Mouse (Mus musculus) limb, embryonic 15.5 days (tissue): ENCODE data around the gene Cyp4f18. TPM values are rescaled to one million over a fixed set of nuclear protein-coding genes. Genes with fewer than 3 reads are reported as not detected.

ENCODE experiments used
- ATAC-seq: fragments of 200-750 bp; cut with Nextera tagmentation; 2 replicates; pipeline ENCODE4 v1.8.0; 2017; ENCODE audit warnings: low read depth, moderate TSS enrichment; ENCODE audit not compliant: insufficient number of reproducible peaks, low FRiP score, low TSS enrichment
- H3K27ac ChIP-seq: fragments of 300-500 bp; sonication (generic); 2 replicates; pipeline ENCODE4 v1.5.1; 2015; ENCODE audit warnings: moderate library complexity, mild to moderate bottlenecking, inconsistent platforms
- H3K27me3 ChIP-seq: fragments of 300-500 bp; sonication (generic); 2 replicates; pipeline ENCODE4 v1.6.1; 2015; ENCODE audit warnings: inconsistent platforms
- H3K36me3 ChIP-seq: fragments of 300-500 bp; sonication (generic); 2 replicates; pipeline ENCODE4 v1.6.1; 2015; ENCODE audit warnings: inconsistent platforms
- H3K4me1 ChIP-seq: fragments of 300-500 bp; sonication (generic); 2 replicates; pipeline ENCODE4 v1.6.1; 2015; ENCODE audit warnings: inconsistent platforms
- H3K4me2 ChIP-seq: fragments of 300-500 bp; sonication (generic); 2 replicates; pipeline ENCODE4 v1.6.1; 2015; ENCODE audit warnings: mild to moderate bottlenecking, inconsistent platforms
- H3K4me3 ChIP-seq: fragments of 300-500 bp; sonication (generic); 2 replicates; pipeline ENCODE4 v1.5.1; 2015; ENCODE audit warnings: mild to moderate bottlenecking, inconsistent platforms
- H3K9ac ChIP-seq: fragments of 300-500 bp; sonication (generic); 2 replicates; pipeline ENCODE4 v1.6.1; 2015; ENCODE audit warnings: inconsistent platforms
- H3K9me3 ChIP-seq: fragments of 300-500 bp; sonication (generic); 2 replicates; pipeline ENCODE4 v1.6.1; 2016; ENCODE audit warnings: inconsistent platforms
- WGBS: fragments of 180-500 bp; shearing (Covaris S2); methylation state at CpG from one replicate; pipeline ENCODE4 v1.1.7; 2015; 5-methylcytosine and 5-hydroxymethylcytosine counted together
- polyA plus RNA-seq: library from polyadenylated mRNA; unstranded; fragments of >200 nt; fragmentation: Nextera tagmentation; extraction: Ambion mirVana; gene quantifications from 2 replicates; pipeline ENCODE4 v1.2.1, GENCODE M21; 2015

Gene Cyp4f18
- polyA plus RNA-seq, 1 experiment from 2014 or later: 1.2 TPM

DNA sequence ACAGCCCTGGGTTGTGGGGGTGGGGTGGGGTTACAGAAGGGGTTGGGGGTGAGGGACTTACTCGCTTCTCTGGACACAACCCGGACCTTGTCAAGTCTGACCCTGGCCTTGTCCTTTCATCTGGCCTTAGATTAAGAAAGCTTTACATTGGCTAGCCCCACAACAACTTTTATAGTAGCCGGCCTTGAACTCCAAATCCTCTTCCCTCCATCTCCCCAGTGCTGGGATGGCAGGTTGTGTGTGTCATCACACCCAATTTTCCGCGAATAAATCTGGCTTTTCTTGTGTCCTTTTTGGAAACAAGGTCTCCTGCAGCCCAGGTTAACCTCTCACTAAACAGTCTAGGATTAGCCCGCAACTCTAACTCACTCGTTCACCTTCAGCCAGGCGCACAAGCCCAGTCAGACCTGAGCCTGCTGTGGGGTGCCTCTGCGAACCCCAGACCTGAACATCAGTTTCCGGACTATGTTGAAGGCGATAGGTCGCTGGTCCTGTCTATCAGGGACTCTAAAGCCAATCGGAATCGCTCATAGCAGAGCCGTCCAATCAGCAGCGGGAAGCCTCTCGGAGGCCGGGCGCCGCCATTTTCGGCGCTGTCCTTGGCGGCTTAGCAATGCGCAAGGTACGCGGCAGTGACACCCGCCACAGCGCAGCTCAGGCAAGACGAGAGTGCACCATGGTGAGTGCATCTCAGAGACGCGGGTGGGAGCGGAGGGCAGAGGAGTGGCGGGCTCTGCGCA is 58.8 kb downstream of the Cyp4f18 start, which contains the start of gene Zfp961:
Gene Zfp961, plus strand, starts transcription at position 557 of the 740 bp plus-strand sequence.
- Histone ChIP-seq H3K27me3 (no peaks in the 10 kb centered on the region), H3K9ac (peak within 1 kb of the TSS; percentile 54), H3K4me1 (peaks cover 10% of the 10 kb centered on the region), H3K4me2 (peak within 1 kb of the TSS; percentile 59), H3K4me3 (peak within 1 kb of the TSS; percentile 75), H3K36me3 (peaks cover 12% of the 10 kb centered on the region), H3K27ac (peak within 1 kb of the TSS; percentile 92), H3K9me3 (peaks cover 5% of the 10 kb centered on the region; the same call in 1 of the 2 replicates)
- WGBS: 4% methylated on average over 34 of the region's 34 CpGs
- ATAC-seq: peak; percentile 99

DNA sequence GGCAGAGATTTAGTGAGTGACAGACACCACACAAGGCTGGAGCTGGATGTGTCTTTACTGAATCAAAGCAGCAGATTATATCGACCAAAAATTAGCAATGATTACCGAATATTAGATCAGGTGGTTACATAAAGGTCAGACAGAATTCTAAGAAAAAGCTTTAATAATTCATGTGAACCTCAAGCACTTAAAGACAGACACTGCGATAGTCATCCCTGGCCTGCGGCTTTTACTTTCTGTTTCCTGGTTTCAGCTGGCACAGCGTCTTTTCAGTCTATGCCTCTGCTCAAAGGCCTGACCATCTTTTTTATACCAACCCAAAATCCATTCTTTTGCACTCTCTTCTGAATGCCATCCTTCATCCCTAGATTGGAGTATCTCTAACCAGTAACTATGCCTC is 60.8 kb downstream of the Cyp4f18 start:
- H3K9me3 ChIP-seq: no peaks in the 10 kb centered on the region
- no peak overlapping the region for H3K4me3 ChIP-seq
- no peak overlapping the region for H3K9ac ChIP-seq
- H3K27ac ChIP-seq: no peak overlapping the region
- H3K4me2 ChIP-seq: no peak overlapping the region
- no peaks in the 10 kb centered on the region for H3K36me3 ChIP-seq
- H3K27me3 ChIP-seq: no peaks in the 10 kb centered on the region
- ATAC-seq: no peak
- 91% methylated on average over 5 of the region's 5 CpGs for WGBS
- H3K4me1 ChIP-seq: peaks cover 10% of the 10 kb centered on the region

DNA sequence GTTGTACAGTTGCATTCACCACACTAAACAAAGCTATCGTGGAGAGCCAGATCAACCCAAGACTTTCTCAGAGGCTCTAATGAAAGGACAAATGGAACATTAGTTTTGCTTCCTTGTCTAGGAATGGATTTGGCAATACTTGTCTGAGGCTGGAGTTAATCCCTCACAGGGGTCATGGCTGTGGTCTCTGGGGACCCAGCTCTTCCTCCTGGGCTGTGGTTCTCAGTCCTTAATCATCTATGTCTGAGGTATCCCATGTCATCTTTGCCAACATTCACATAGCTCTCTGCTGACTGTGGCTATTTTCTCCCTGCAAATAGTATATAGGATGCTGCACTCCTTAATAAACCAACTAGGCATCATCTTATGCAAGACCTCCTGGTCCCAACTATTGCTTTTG is 67.7 kb downstream of the Cyp4f18 start:
- no peak overlapping the region for H3K4me2 ChIP-seq
- no peaks in the 10 kb centered on the region for H3K4me1 ChIP-seq
- H3K9me3 ChIP-seq: no peaks in the 10 kb centered on the region
- no peak overlapping the region for H3K9ac ChIP-seq
- no peak overlapping the region for H3K4me3 ChIP-seq
- ATAC-seq: no peak
- no peaks in the 10 kb centered on the region for H3K27me3 ChIP-seq
- H3K27ac ChIP-seq: no peak overlapping the region
- no peaks in the 10 kb centered on the region for H3K36me3 ChIP-seq
- WGBS: 82% methylated on average over 1 of the region's 1 CpGs

DNA sequence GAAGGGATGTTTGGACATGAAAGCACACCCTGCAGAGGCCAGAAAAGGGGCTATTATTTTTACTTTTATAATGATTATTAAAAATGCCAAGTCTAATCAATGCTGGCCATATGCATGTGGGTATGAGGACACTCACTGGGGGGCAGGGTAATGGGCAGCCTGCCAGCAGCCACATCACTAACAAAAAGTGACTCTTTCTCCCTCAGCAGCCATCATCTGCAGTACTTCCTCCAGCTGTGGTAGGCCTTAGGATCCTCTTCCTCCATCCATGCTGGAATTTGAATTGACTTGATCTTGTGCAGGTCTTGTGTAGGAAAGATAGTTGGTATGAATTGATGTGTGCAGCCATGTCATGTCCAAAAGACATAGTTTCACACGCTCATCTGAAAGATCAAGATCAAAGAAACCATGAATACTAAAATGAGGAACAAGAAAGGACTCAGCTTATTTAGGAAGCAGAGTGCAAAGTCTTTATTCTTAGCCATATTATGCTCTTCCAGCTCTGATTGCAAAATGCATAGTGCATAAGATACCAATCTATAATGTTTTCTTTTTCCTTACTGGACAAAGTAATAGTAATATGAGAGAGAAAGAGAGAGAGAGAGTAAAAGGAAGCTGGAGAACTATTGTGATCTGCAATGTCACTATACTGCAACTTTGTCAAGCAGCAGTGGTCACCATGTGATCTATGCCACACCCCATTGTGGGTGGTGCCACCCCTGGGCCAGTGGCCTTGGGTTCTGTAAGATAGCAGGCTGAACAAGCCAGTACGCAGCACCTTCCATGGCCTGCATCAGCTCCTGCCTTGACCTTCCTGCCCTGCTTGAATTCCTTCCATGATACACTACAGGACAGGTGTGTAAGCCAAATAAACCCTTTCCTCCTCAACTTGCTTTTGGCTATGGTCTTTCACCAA is 68.9 kb downstream of the Cyp4f18 start:
- WGBS: 79% methylated on average over 2 of the region's 2 CpGs
- H3K4me2 ChIP-seq: no peak overlapping the region
- H3K4me1 ChIP-seq: no peaks in the 10 kb centered on the region
- no peak overlapping the region for H3K9ac ChIP-seq
- no peaks in the 10 kb centered on the region for H3K27me3 ChIP-seq
- H3K4me3 ChIP-seq: no peak overlapping the region
- ATAC-seq: no peak
- H3K27ac ChIP-seq: no peak overlapping the region
- H3K9me3 ChIP-seq: no peaks in the 10 kb centered on the region; the same call in 1 of the 2 replicates
- H3K36me3 ChIP-seq: no peaks in the 10 kb centered on the region

Other genes starting within 250 kb of the Cyp4f18 start
- 6.0 and 6.9 TPM in 2 replicates for gene Zfp709, start 127.6 kb downstream of the Cyp4f18 start, polyA plus RNA-seq
- gene Zfp882, start 101.0 kb downstream of the Cyp4f18 start, polyA plus RNA-seq: 6.9 and 7.0 TPM in 2 replicates
- gene Zfp617, start 101.0 kb downstream of the Cyp4f18 start, polyA plus RNA-seq: 19.8 and 21.1 TPM in 2 replicates
- 14.4 and 16.9 TPM in 2 replicates for gene Zfp961, start 58.6 kb downstream of the Cyp4f18 start, polyA plus RNA-seq
- not detected in 2 replicates for gene Olfr372, start 31.6 kb upstream of the Cyp4f18 start, polyA plus RNA-seq
- 0.04 TPM in 1 of 2 replicates, not detected in the other for gene Olfr373, start 73.6 kb upstream of the Cyp4f18 start, polyA plus RNA-seq
- 0.01 and 0.09 TPM in 2 replicates for gene Olfr374, start 97.4 kb upstream of the Cyp4f18 start, polyA plus RNA-seq
- gene Tpm4, start 125.3 kb upstream of the Cyp4f18 start, polyA plus RNA-seq: 665 and 704 TPM in 2 replicates
- gene Rab8a, start 151.6 kb upstream of the Cyp4f18 start, polyA plus RNA-seq: 110 and 133 TPM in 2 replicates
- not detected in 2 replicates for gene Hsh2d, start 180.0 kb upstream of the Cyp4f18 start, polyA plus RNA-seq
- not detected in 2 replicates for gene Cib3, start 203.2 kb upstream of the Cyp4f18 start, polyA plus RNA-seq
- gene Gm11034, start 204.0 kb upstream of the Cyp4f18 start, polyA plus RNA-seq: not detected in 2 replicates
- gene Fam32a, start 210.1 kb upstream of the Cyp4f18 start, polyA plus RNA-seq: 65.9 and 66.2 TPM in 2 replicates
- gene Ap1m1, start 230.4 kb upstream of the Cyp4f18 start, polyA plus RNA-seq: 99.5 and 106 TPM in 2 replicates